Mouse (Mus musculus): ENCODE results near the gene Tgfa. TPM values are rescaled to one million over a fixed set of nuclear protein-coding genes. Genes with fewer than 3 reads are reported as not detected.

Tgfa gene
- total and polyA plus RNA-seq, 3 experiments, result 7.8 to 9.1 TPM; not detected in 1

GRCm38 (mm10) chr6:86196034-86196433 is 1.0 kb downstream of the Tgfa start:
- no peak overlapping the region for H3K27ac ChIP-seq (ENCODE audit: control insufficient read depth, low read depth, low read length)
- no peaks in the 10 kb centered on the region for H3K27me3 ChIP-seq (ENCODE audit: control insufficient read depth in 1 of 2, insufficient read depth in 2 of 2, low read length in 2 of 2)
- no peaks in the 10 kb centered on the region for H3K9me3 ChIP-seq (replicated peaks; ENCODE audit: insufficient read depth, low read length)
- TF ChIP-seq NRF1 (IDR thresholded peaks at IDR 0.05; ENCODE audit: insufficient read depth, low read depth, low read length, poor library complexity, severe bottlenecking) (no peak), ZNF384 (IDR thresholded peaks at IDR 0.05; ENCODE audit: low read depth, low read length) (no peak), GATA1 (IDR thresholded peaks at IDR 0.05; ENCODE audit: low read depth, low read length) (no peak), ZKSCAN1 (IDR thresholded peaks at IDR 0.05; ENCODE audit: low read depth, low read length) (no peak), ETS1 (IDR thresholded peaks at IDR 0.05; ENCODE audit: low read depth, low read length) (no peak), KAT2A (conservative IDR thresholded peaks at IDR 0.05; ENCODE audit: low read depth, low read length) (no peak), MXI1 (IDR thresholded peaks at IDR 0.05; ENCODE audit: low read depth, low read length) (no peak), RCOR1 (IDR thresholded peaks at IDR 0.05; ENCODE audit: low read depth, low read length) (no peak), POLR2AphosphoS5 (IDR thresholded peaks at IDR 0.05; ENCODE audit: borderline replicate concordance, low read depth, low read length) (no peak), SIN3A (IDR thresholded peaks at IDR 0.05; ENCODE audit: low read length) (no peak), MAZ (IDR thresholded peaks at IDR 0.05; ENCODE audit: low read depth, low read length) (no peak)
- peaks cover 6% of the 10 kb centered on the region; the same call in 1 of the 2 replicates for H3K79me2 ChIP-seq (ENCODE audit: control insufficient read depth, insufficient read depth, low read length, poor library complexity)
- peak overlapping the region; percentile 73 to 87; a peak in 3 of 4 replicates for H3K4me3 ChIP-seq (ENCODE audit: control insufficient read depth in 1 of 2, insufficient read depth in 1 of 2, low read depth in 2 of 2, low read length in 2 of 2)
- H3K36me3 ChIP-seq (ENCODE audit: control insufficient read depth in 1 of 2, insufficient read depth in 2 of 2, low read length in 2 of 2), result peaks cover 0 to 4% of the 10 kb centered on the region in 2 experiments; a peak in 2 of 4 replicates
- DNase-seq (ENCODE audit: low read depth, low spot score), result no peak
- H3K4me1 ChIP-seq (ENCODE audit: control insufficient read depth in 1 of 2, insufficient read depth in 2 of 2, low read length in 2 of 2), result peaks cover 0 to 7% of the 10 kb centered on the region in 2 experiments; a peak in 2 of 4 replicates
- no peak overlapping the region for H3K9ac ChIP-seq (ENCODE audit: control insufficient read depth, low read depth, low read length, poor library complexity, severe bottlenecking)

GRCm38 (mm10) chr6:86197150-86197862 is 2.3 kb downstream of the Tgfa start:
- no peak for DNase-seq (ENCODE audit: low read depth, low spot score)
- Histone ChIP-seq H3K4me1 (ENCODE audit: control insufficient read depth in 1 of 2, insufficient read depth in 2 of 2, low read length in 2 of 2) (peaks cover 0 to 4% of the 10 kb centered on the region in 2 experiments; a peak in 1 of 4 replicates), H3K27ac (ENCODE audit: control insufficient read depth, low read depth, low read length) (no peak overlapping the region), H3K4me3 (ENCODE audit: control insufficient read depth in 1 of 2, insufficient read depth in 1 of 2, low read depth in 2 of 2, low read length in 2 of 2) (no peak overlapping the region), H3K9me3 (replicated peaks; ENCODE audit: insufficient read depth, low read length) (no peaks in the 10 kb centered on the region), H3K27me3 (ENCODE audit: control insufficient read depth in 1 of 2, insufficient read depth in 2 of 2, low read length in 2 of 2) (no peaks in the 10 kb centered on the region), H3K79me2 (ENCODE audit: control insufficient read depth, insufficient read depth, low read length, poor library complexity) (peaks cover 6% of the 10 kb centered on the region; the same call in 1 of the 2 replicates), H3K9ac (ENCODE audit: control insufficient read depth, low read depth, low read length, poor library complexity, severe bottlenecking) (no peak overlapping the region), H3K36me3 (ENCODE audit: control insufficient read depth in 1 of 2, insufficient read depth in 2 of 2, low read length in 2 of 2) (peaks cover 0 to 4% of the 10 kb centered on the region in 2 experiments; a peak in 2 of 4 replicates)
- no peak for TF ChIP-seq NELFE (IDR thresholded peaks at IDR 0.05; ENCODE audit: low read depth, low read length)
- no peak for TF ChIP-seq SIN3A (IDR thresholded peaks at IDR 0.05; ENCODE audit: low read length)

- Histone ChIP-seq H3K9ac (ENCODE audit: control insufficient read depth, low read depth, low read length, poor library complexity, severe bottlenecking) (no peak overlapping the region), H3K79me2 (ENCODE audit: control insufficient read depth, insufficient read depth, low read length, poor library complexity) (no peaks in the 10 kb centered on the region), H3K4me3 (ENCODE audit: control insufficient read depth in 1 of 2, insufficient read depth in 1 of 2, low read depth in 2 of 2, low read length in 2 of 2) (no peak overlapping the region), H3K27me3 (ENCODE audit: control insufficient read depth in 1 of 2, insufficient read depth in 2 of 2, low read length in 2 of 2) (no peaks in the 10 kb centered on the region), H3K4me1 (ENCODE audit: control insufficient read depth in 1 of 2, insufficient read depth in 2 of 2, low read length in 2 of 2) (no peaks in the 10 kb centered on the region), H3K27ac (ENCODE audit: control insufficient read depth, low read depth, low read length) (no peak overlapping the region), H3K36me3 (ENCODE audit: control insufficient read depth in 1 of 2, insufficient read depth in 2 of 2, low read length in 2 of 2) (peaks cover 0 to under 1% of the 10 kb centered on the region in 2 experiments; a peak in 2 of 4 replicates), H3K9me3 (replicated peaks; ENCODE audit: insufficient read depth, low read length) (no peaks in the 10 kb centered on the region)
- DNase-seq (ENCODE audit: low read depth, low spot score), result no peak
- no peak for TF ChIP-seq TCF12 (IDR thresholded peaks at IDR 0.05; ENCODE audit: low read depth, low read length)
These were observed 5.9 kb downstream of the Tgfa start for GRCm38 (mm10) chr6:86200934-86201333.

Measured in MEL (cell line).